Mouse (Mus musculus): ENCODE measurements around the gene Hist2h3c2.
"Not testable (repeated sequence)": the region's sequence is repeated elsewhere in the genome, so short reads cannot be mapped to it uniquely, and the experiment has no call there.

GRCm38 (mm10) chr3:96239949-96240798 lies 1.2 kb upstream of the Hist2h3c2 start, which contains the start of gene Hist2h2aa2:
- TF ChIP-seq CTCF (IDR thresholded peaks at IDR 0.05; ENCODE audit: low read depth) = not testable (repeated sequence)
- TF ChIP-seq EP300 (IDR thresholded peaks at IDR 0.05; ENCODE audit: low read depth) = peak; percentile 27; the same call in 1 of the 2 replicates
